Mouse (Mus musculus) heart, adult 8-10 months (tissue): ENCODE measurements around the gene Dpp7. TPM values are rescaled to one million over a fixed set of nuclear protein-coding genes. Genes with fewer than 3 reads are reported as not detected.
A peak's percentile ranks its signal among the peaks of the same experiment; 100 is the strongest.

Source experiments
- DNase-seq: peaks from one replicate; pipeline ENCODE4 v3.0.0; 2022; ENCODE audit warnings: low spot score
- total RNA-seq, 4 experiments: library from RNA; stranded (reverse); gene quantifications; 2 replicates each; pipeline ENCODE4 v1.2.4; 2022

Gene Dpp7
- total RNA-seq: 1 to 10 TPM; 3.8 to 5.2 (median 5.1) TPM

DNA sequence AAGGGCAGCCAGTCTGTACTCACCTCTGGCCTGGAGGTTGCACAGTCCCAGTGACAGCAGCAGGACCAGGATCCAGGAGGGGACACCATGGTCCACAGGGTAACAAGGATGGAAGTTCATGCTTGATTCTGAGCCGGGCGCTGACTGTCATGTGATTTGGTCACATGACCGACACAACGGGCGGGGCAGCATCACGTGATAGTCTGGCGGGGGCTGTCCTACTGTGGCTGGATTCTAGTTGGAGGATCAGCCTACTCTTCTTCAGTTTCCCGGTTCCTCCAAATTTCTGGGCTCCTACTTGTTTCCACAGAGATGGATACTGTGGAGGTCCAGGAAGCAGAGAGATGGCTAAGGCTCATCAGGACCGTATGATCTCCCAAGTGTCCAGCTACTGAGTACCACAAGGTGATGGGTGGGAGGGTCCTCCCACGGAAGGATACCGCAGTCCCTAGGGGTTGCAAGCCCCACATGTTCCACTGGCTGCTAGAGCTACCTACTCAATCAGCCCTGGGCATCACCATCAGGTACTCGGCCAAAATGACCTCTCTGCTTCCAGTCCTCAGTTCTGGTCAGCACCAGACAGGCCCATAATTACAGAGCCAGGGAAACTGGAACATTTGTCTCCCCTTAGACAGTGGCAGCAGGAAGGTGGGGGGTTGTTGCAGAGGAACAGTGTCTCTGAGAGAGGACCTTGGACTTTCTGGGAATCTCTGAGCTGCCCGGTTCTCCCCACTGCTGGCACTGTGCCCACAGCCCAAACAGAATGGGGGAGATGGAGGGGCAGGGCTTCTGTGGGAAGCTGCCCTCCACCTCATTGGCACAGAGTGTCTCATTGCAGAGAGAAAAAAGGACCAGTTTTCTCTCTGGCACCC is at the start of gene Dpp7:
TSS of gene Dpp7 (minus strand) at position 152 of the 872 bp plus-strand sequence.
- DNase-seq: peak; percentile 81

DNA sequence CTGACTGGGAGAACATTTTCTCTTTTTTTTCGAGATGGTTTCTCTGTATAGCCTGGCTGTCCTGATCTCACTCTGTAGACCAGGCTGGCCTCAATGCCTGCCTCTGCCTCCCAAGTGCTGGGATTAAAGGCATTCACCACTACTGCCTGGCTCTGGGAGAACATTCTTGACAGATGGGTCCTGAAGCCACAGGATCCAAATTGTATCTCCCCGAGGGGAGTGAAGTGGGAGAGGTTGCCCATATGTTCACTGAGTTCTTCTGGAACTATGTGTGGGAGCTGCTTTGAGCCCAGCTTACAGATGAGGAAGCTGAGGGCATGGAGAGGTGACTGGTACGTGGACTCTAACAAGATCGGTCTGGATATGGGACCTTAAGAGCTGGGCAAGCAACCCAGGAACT is 47.8 kb upstream of the Dpp7 start:
- no peak for DNase-seq

DNA sequence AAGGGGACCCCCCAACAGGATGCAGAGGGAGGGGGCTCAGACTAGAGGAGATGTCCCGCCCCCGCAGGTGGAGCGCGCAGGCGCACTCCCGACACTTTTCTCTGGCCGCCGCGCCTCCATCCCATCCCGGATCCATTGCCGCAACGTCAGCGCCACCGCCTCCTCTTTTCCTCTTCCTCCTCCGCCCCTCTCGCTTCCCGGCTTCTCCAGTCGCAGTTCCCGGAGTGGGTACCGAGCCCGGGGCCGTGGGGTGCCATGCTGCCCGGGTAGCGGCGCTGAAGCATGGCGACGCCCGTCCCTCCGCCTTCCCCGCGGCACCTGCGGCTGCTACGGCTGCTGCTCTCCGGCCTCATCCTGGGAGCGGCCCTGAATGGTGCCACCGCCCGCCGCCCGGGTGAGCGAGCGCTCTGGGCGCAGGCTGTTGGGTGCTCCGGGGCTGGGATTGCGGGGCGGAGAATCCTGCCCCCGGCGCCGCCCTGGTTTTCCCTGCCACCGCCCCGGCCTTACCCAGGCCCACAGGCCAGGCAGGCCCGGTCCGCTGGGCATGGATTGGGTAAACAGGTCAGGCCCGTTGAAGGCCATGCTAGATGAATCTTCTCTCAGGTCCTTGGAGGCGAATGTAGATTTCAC is 46.9 kb upstream of the Dpp7 start:
- DNase-seq: peak; percentile 79

DNA sequence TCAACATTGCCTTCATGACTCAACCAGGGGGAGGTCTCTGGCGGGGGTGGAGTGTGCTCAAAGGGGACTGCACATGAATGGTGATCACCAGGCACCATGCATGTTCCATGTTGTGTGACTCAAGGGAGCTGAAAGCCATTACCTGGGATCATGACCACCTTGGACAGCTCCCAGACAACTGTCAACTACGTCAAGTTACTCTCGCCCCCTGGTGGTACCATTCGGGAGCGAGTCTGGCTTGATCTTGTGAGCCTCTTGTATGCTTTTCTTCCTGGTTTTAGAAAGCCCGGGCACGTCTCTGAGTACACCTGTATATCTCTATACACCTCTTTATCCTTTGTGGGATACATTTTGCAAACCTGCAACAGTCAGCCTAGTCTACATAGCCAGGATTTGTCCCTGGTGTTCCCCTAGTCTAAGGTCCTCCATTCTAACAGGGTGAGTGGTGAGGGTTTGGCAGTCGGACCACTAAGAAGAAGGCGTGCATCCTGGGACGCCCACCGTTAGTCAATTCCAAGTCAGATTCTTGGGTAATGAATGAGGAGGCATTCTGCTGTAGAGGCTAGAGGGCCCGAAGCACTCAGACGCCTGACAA is 46.3 kb upstream of the Dpp7 start:
- peak; percentile 50 for DNase-seq

DNA sequence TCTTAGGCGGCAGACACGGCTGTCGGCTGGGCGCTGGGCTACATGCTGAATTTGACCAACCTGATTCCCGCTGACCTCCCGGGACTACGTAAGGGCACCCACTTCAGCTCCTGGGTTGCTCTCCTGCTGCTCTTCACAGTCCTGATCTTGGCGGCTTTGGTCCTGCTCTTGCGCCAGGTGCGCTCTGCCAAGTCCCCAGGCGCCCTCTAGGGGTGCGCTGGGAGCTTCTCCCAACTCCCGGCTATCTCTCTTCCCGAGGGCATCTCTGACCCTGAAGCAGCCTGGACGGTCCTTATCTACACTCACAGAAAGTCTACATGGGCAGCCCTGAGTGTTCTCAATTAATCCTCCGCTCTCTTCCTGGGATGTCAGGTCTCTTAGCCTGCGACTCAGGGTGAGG is 44.6 kb upstream of the Dpp7 start:
- DNase-seq: peak; percentile 51

DNA sequence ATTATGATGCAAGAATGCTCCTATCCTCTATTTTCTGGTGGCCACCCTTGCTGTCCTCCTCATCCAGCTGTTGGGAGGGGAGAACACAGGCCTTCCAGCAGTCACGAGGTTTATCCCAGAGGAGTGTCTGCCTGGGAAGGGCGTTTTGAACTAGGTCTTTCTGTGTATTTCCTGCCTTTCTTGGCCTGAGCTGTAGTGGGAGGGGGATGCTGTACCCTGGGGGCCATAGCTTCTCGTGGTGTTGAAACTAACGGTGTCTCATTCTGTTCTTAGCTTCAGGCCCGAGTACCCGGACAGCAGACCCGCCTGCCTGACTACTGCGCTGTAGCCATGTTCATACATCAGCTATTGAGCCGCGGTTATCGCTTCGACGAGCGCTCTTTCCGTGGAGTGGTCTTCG is 44.1 kb upstream of the Dpp7 start:
- peak; percentile 66 for DNase-seq

DNA sequence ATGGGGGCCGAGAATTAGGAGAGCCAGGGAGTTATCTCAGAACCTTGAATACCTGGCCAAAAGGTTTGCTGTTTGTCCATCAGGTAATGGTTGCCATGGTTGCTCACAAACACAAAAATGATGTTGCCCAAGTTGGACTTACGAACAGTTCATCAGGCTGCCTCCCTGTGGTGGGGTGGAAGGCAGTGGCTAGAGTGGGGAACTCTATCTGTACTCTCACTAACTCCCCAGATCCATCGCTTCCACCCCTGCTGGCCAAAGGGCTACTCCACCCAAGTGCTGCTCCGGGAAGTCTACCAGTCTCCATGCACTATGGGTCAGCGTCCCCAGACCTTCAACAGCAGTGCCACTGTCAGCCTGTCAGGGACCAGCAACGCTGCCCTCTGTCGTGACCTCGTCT is 42.9 kb upstream of the Dpp7 start, which contains the start of gene Npdc1:
TSS of gene Npdc1 (plus strand) at position 301 of the 400 bp plus-strand sequence.
- no peak for DNase-seq

DNA sequence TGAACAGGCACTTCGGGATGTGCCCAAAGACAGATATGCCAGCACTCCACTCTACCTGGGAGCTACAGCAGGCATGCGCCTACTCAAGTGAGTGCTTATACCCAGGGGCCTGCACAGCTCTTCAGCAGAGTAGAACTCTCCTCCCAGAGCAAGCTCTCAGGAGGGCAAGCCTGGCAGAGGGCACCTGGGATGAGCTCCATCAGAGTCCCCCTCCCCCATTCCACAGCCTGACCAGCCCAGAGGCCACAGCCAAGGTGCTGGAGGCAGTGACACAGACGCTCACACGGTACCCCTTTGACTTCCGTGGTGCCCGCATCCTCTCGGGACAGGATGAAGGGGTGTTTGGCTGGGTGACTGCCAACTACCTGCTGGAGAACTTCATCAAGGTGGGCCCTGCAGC is 41.9 kb upstream of the Dpp7 start:
- DNase-seq: no peak

DNA sequence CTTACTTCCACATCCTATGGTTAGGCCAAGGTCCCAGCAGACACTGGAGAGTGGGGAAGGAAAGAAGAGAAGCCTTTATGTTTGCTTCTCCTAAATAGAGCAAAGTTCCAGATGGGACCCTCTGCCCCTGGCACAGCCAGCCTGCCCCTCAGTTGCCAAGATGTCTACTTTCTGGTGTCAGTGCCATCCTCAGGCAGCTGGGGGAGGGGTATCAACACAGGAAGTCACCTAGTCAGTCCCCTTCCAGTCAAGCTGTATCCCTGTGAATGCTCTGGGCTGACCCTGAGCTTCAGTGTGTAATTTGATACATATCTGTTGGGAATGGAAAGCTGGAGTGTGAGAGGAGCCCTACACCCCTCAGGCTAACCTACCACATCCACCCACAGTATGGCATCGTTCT is 40.9 kb upstream of the Dpp7 start:
- no peak for DNase-seq

DNA sequence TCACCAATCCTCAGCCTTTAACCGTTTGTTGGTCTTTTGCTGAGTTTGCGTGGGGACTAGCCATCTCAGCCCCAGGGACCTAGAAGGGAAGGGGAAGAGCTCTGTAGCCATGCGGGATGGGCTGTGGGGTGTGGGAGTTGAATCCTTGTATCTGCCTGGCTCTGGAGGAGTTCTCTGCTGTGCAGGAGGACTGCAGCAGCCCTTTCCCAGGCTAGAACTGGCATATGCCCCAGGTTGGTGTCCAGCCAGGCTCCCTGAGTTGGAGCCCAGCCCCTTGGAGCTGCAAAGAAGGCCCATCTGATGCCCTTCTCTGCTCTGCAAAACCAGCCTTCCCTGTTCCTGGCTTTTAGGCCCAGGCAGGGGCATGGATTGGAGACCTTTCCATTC is 40.4 kb upstream of the Dpp7 start:
- DNase-seq: no peak

DNA sequence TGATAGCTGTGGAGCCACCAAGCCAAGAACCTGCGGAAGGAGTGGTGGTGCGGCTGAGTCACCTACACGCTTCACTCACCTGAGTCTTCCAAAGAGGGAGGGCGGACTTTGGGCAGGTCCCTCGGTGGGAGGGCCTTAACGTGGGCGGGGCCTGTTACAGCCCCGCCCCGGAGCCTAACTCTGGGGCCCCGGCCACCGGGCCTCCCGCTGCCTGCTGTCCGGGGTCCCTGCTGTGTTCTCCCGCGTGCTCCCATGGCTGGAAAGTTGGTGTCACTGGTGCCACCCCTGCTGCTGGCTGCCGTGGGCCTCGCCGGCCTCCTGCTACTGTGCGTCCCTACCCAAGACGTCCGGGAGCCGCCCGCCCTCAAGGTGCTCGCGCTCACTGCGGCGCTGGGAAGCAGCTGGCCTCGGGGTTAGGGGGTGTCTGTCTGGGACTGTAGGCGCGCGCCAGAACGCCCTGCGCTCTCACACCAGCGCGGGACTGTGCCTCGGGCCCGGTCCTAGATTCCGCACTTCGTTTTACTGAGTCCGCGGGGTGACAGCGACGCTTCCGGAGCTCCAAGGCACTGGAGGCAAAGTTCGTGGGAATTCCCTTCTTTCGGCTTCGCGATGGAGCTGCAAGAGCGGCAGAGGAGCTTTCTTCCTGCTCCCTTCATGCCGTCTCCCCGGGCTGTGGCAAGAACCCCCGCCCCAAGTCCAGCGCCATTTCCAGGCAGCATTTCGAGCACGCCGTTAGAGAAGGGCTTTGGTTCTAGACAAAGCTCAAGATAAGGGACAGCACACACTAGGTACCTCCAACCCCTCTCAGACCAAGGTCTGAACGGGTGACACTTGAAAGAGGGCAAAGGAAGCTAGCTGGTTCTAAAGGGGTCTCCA is 39.8 kb upstream of the Dpp7 start, which contains the start of gene Entpd2:
TSS of gene Entpd2 (plus strand) at position 154 of the 876 bp plus-strand sequence.
- no peak for DNase-seq

DNA sequence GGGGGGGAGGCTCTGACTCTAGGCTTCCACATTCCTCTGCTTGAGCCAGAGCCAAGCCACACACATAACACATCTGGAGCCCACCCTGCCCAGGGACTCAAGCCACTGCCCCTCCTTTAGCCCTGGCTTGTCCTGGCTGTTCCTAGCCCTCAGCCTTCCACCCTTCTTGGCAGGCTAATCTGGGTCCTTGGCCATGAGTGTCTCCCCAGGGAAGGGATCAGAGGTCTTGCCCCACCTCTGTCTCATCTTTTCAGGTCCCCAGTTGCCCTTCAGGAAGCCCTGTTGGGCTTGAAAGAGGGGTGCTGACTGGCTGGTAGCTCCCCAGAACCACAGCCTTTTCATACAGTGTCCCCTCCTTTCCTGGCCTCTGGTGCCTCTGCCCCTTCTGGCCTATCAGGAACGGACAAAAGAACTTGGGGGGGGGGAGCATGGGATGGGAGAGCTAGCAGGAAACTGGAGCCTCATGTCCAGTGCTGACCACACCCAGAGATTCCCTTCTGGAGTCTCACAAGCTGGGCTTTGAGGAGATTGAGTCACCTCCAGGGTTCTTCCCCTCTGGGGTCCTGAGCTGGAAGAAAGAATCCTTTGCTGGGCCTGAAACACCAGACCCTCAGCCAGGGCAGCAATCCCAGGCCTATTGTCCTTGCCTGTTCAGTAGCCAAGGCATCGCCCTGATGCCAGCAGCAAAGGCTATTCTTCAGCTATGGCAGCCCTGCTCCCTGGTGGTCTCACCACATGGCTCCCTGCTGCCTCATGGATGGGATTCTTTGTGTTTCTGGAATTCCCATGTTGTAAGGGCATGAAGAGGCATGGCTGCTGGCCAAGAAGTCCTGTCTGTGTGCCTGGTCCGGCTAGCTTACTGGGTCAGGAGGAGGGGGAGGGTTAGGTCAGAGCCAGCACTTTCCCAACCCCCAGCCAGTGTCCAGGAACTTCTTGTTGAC is 38.4 kb upstream of the Dpp7 start:
- DNase-seq: peak; percentile 63

DNA sequence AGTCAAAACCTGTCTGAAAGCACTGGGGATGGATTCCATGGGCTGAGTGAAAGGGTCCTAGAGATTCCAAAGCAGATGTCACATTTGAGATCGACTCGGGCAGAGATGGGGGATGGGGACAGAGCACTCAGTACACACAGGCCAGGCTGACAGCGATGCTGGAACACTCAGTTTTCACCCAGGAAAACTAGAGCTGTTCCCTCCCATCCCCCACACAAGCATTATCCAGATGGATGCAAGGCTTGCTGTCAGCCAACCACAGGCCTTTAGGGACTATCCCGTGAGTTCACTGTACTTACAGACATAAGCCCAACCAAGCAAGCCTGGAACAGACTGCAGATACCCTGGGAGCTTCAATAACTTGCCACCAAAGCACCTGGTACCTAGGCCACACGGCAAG is 35.1 kb upstream of the Dpp7 start:
- no peak for DNase-seq

DNA sequence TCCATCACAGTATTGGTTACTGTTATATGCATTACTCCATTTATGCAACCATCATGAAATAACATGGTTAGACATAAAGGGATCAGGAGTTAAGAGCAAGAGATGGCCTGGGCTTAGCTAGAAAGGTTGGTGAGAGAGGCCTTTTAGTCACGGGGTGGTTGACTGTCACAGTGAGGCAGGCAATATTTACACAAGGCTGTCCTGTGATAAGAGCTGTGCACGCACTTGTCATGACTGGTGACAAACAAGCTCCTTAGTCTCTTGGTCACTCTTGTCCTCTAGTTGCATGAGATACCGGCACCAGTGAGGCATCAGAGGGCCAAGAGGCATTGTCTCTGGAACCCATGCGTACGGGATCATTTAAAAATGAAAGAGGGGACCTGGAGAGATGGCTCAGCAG is 28.3 kb upstream of the Dpp7 start:
- no peak for DNase-seq

DNA sequence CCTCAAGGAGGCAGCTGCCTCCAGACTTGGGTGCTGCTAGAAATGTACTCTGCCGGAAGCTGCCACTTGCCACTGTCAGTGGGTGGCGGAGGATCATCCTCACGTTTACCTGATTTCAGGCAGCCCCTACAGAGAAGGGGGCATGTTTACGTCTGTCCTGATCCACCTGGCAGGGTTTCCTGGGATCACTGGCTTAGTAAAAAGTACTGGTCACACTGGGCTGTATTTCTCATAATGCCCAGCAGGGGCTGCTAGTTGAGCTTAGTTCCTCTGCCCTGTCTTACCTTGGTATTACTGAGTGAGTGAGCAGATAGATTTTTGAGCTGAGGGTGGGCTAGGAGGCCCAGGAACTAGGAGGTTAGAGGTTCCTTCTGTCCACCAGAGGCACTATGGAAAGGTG is 20.4 kb upstream of the Dpp7 start:
- DNase-seq: peak; percentile 41

DNA sequence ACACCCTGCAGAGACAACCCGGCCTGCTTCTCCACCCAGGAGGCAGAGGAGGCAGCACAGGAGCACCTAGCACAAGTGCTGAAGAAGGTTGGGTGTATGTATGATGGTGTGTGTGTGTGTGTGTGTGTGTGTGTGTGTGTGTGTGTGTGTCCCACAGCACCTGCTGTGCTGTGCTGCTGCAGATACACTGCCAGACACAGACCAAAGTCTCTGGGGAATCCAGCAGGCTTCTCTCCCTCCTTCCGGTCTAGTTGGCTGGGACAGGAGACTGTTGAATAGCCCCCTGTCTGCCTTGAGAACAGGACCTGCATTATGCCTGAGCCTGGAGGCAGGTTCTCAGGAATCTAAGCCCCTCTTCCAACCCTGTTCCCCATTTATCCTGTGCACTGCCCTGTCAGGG is 17.3 kb upstream of the Dpp7 start:
- DNase-seq: no peak

DNA sequence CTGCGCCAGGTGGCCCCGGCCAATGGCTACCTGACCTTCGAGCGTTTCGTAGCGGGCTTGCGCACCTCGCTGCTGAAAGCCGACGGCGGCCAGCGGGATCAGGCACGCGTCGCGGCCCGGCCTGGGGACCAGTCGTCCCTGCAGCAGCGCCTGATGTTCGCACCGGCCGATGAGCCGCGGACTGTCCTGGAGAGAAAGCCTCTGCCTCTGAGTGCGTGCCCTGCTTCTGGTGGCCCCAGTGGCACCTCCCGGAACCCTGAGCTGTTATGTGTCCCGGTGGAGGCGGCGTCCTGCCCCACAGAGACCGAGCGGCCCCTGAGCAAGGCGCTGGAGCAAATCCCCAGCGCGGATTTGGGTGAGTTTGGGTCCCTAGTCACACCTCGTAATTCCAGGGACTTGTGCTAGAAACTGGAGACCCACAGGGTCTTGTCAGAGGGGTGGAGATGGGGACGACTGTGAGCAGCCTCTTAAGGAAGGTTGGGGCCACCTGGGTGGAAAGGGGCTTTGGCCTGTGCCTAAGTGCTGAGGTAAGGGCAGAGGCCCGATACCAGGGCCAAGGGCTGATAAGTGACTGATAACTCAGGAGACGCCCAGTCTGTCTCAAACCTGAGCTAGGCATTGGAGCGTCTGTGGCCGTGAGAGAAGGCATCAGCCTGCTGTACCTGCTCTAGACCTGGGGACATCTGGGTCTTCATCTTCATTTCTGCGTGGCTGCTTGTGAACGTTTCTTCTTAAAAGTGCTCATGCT is 16.7 kb upstream of the Dpp7 start:
- DNase-seq: no peak

DNA sequence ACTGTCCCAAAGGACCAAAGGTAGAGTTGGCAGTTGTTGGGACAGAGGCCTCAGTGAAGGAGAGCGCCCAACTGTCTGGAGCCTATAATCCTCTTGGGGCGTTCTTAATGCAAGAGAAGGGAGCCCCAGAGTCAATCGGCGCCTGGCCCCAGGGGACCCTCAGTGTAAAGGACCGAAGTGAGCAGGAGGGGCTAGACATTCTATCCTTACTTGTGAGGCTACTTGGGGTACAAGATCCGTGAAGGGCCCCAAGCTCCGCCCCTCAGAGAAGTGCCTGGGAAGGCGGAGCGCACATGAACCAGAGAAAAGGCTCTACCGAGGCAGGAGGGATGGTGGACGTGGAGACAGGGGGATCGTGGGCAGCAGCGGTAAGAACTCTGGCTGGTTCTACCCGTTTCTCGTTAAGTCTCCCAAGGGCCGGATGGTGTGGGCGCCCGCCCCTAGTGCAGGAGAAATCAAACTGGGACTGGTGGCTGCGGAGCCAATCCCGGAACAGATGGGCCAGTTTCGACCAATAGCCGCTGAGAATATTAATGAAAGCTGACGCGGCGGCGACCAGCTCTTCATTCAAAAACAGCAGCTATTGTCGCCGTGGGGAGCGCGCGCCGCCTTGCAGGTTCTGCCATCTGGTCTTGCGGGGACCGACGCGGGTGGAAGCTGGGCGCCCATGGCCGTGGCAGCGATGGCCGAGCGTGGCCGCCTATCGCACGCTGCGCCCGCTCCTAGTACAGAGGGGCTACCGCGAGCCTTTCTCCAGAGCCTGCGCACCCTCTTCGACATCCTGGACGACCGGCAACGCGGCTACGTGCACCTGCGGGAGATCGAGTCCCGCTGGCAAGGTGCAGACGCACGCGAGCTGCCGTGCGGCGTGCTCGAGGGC is 15.8 kb upstream of the Dpp7 start, which contains the start of gene Sapcd2:
TSS of gene Sapcd2 (plus strand) at position 558 of the 880 bp plus-strand sequence.
- DNase-seq: peak; percentile 88

DNA sequence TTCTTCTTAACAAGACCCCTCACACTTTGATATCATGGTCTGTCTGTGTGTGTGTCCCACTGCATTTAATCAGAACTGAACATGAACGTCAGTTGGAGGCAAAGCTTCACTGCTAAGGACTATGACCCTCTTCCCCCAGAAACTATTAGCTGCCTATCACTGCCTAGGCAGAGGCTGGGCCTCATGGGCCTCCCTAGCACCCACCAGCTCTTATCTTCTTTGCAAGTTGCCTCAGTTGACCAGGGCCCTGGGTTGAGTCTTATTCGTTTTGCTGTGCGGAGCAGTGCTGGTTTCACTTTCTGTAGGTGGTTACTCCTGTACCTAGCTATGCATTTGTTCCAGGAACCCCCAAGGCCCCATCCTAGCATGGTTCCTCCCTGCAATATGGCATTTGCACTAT is 13.8 kb upstream of the Dpp7 start:
- DNase-seq: no peak
